In the genomic region with DNA sequence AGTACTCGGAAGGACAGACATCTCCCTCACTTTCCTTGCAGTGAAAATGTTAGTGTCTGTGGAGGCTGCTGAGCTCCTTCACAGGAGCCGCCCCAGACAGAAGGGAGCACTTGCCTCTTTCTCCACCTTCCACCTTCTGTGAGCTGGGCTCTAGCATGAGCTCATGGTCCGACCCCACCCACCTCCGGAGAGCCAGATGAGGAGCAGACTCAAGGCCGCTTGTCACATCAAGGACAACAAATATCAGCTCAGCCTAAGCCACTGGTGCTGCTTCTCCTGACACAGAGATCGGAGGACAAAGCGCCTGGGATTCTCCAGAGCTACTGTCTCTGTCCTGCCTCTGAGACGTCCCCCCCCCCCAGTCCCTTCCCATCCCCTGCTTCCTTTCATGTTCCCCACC, we compare ENCODE assay signal across 17 mouse cellular contexts.
DNase-seq lines count a peak whose midpoint lies in the region; ATAC-seq and TF ChIP-seq lines count a peak whose summit lies in the region.
"Had no signal": no experiment of that assay in that cellular context is flagged by ENCODE, and none has a peak within 500 bp of the region (broad histone marks: within the 10 kb centered on the region; RNA-seq: fewer than 3 reads in every experiment).

No protein-coding gene starts in this region.

- WGBS in hindbrain, embryonic 10.5 days = 51% methylated on average over 8 of the region's 8 CpGs
- WGBS in hindbrain, postnatal 0 days = 47% methylated on average over 7 of the region's 8 CpGs
- WGBS in midbrain, embryonic 11.5 days = 55% methylated on average over 8 of the region's 8 CpGs
- WGBS in neural tube, embryonic 13.5 days = 32% methylated on average over 7 of the region's 8 CpGs

- TF ChIP-seq CTCF in hindbrain, postnatal 0 days (IDR thresholded peaks at IDR 0.05; ENCODE audit: low read depth) = no peak

- no peaks in the 10 kb centered on the region for H3K36me3 ChIP-seq in hindbrain, embryonic 10.5 days
- H3K36me3 ChIP-seq in hindbrain, postnatal 0 days (ENCODE audit: insufficient read depth, low read length) = no peaks in the 10 kb centered on the region
- H3K36me3 ChIP-seq in midbrain, embryonic 11.5 days (ENCODE audit: control insufficient read depth, insufficient read depth, low read length) = no peaks in the 10 kb centered on the region
- no peaks in the 10 kb centered on the region for H3K36me3 ChIP-seq in neural tube, embryonic 13.5 days
- H3K36me3 ChIP-seq: embryonic facial prominence, embryonic 12.5 days had no signal

- H3K4me1 ChIP-seq in hindbrain, embryonic 10.5 days (replicated peaks) = peaks cover 66% of the 10 kb centered on the region
- peaks cover 21% of the 10 kb centered on the region for H3K4me1 ChIP-seq in hindbrain, postnatal 0 days (ENCODE audit: insufficient read depth, low read length)
- H3K4me1 ChIP-seq in midbrain, embryonic 11.5 days (ENCODE audit: control insufficient read depth, insufficient read depth, low read length) = peaks cover 48% of the 10 kb centered on the region
- H3K4me1 ChIP-seq in neural tube, embryonic 13.5 days (replicated peaks) = peaks cover 60% of the 10 kb centered on the region

- DNase-seq in adrenal gland, adult (ENCODE audit: inconsistent age in 2 of 2, low spot score in 1 of 2) = peak; percentile 20 to 50
- no peak for DNase-seq in adrenal gland, adult 18-20 months (ENCODE audit: low spot score in 2 of 2)
- no peak for DNase-seq in hindbrain, embryonic 10.5 days (ENCODE audit: low spot score)
- no peak for DNase-seq in hindbrain, postnatal 0 days (ENCODE audit: low spot score)
- DNase-seq in midbrain, embryonic 11.5 days (ENCODE audit: low spot score, missing footprints) = peak; percentile 92
- DNase-seq in testis, postnatal 14 days (ENCODE audit: low spot score) = no peak
- no peak for DNase-seq in B cell, adult 2 months
- DNase-seq: cerebellum, adult 9-11 months; heart, adult 2 months; kidney, adult 8-10 months; kidney, postnatal 4 days; lung, adult 2 months; lung, postnatal 4 days; right cerebral cortex, postnatal 14 days; thymus, postnatal 4 days had no signal

- ATAC-seq in hindbrain, postnatal 0 days = no peak
- no peak; the same call in 1 of the 2 replicates for ATAC-seq in midbrain, embryonic 11.5 days (ENCODE audit: low FRiP score)
- ATAC-seq in neural tube, embryonic 13.5 days (ENCODE audit: low read depth) = no peak

- H3K4me3 ChIP-seq in hindbrain, embryonic 10.5 days = peak overlapping the region; percentile 5; the same call in 1 of the 2 replicates
- no peak overlapping the region for H3K4me3 ChIP-seq in hindbrain, postnatal 0 days (ENCODE audit: low read length)
- no peak overlapping the region for H3K4me3 ChIP-seq in midbrain, embryonic 11.5 days (ENCODE audit: low read depth, low read length)
- no peak overlapping the region for H3K4me3 ChIP-seq in neural tube, embryonic 13.5 days
- H3K4me3 ChIP-seq: embryonic facial prominence, embryonic 12.5 days; heart, adult 2 months had no signal

- no peak overlapping the region for H3K9ac ChIP-seq in hindbrain, postnatal 0 days (replicated peaks; ENCODE audit: low read length)
- H3K9ac ChIP-seq in midbrain, embryonic 11.5 days (ENCODE audit: low read length) = peak overlapping the region; percentile 38; the same call in 1 of the 2 replicates
- no peak overlapping the region for H3K9ac ChIP-seq in neural tube, embryonic 13.5 days
- H3K9ac ChIP-seq: embryonic facial prominence, embryonic 12.5 days had no signal

- peak overlapping the region; percentile 86 for H3K27ac ChIP-seq in hindbrain, embryonic 10.5 days
- H3K27ac ChIP-seq in hindbrain, postnatal 0 days = no peak overlapping the region
- peak overlapping the region; percentile 71 for H3K27ac ChIP-seq in midbrain, embryonic 11.5 days (ENCODE audit: low read depth, low read length)
- H3K27ac ChIP-seq in neural tube, embryonic 13.5 days (replicated peaks) = peak overlapping the region; percentile 79
- H3K27ac ChIP-seq: embryonic facial prominence, embryonic 12.5 days; heart, adult 2 months had no signal

- peaks cover 2% of the 10 kb centered on the region for H3K9me3 ChIP-seq in hindbrain, embryonic 10.5 days
- 0 out of 2 replicates have a peak, but pooled peaks cover 2% of the 10 kb centered on the region for H3K9me3 ChIP-seq in hindbrain, postnatal 0 days (ENCODE audit: low read length)
- peaks cover under 1% of the 10 kb centered on the region; the same call in 1 of the 2 replicates for H3K9me3 ChIP-seq in midbrain, embryonic 11.5 days (ENCODE audit: control insufficient read depth, low read length)
- no peaks in the 10 kb centered on the region for H3K9me3 ChIP-seq in neural tube, embryonic 13.5 days

- peaks cover 93% of the 10 kb centered on the region for H3K27me3 ChIP-seq in hindbrain, embryonic 10.5 days (ENCODE audit: insufficient read depth, poor library complexity, severe bottlenecking)
- peaks cover 5% of the 10 kb centered on the region for H3K27me3 ChIP-seq in hindbrain, postnatal 0 days (ENCODE audit: insufficient read depth, low read length)
- peaks cover 68% of the 10 kb centered on the region for H3K27me3 ChIP-seq in midbrain, embryonic 11.5 days (ENCODE audit: control insufficient read depth, insufficient read depth, low read length)
- peaks cover 57% of the 10 kb centered on the region for H3K27me3 ChIP-seq in neural tube, embryonic 13.5 days

- no peak overlapping the region for H3K4me2 ChIP-seq in hindbrain, postnatal 0 days (ENCODE audit: low read depth, low read length)
- H3K4me2 ChIP-seq in midbrain, embryonic 11.5 days = no peak overlapping the region
- H3K4me2 ChIP-seq in neural tube, embryonic 13.5 days = no peak overlapping the region
- H3K4me2 ChIP-seq: embryonic facial prominence, embryonic 12.5 days had no signal

Comparison
In these comparisons a context has a peak if more than half of its experiments do, and no peak if none do; other contexts are left out.
1. DNase-seq: peak in adrenal gland, adult (2 of 2) and midbrain, embryonic 11.5 days (single experiment); none in adrenal gland, adult 18-20 months (0 of 2), hindbrain, embryonic 10.5 days (single experiment), hindbrain, postnatal 0 days (single experiment), testis, postnatal 14 days (single experiment) and B cell, adult 2 months (0 of 2).